Mouse (Mus musculus) CD8-positive naive resting alpha-beta T cell, adult 2 months (primary cell): ENCODE measurements around the gene Lrmda.

ENCODE experiments used
- DNase-seq, 2 experiments: peaks; one replicate each; pipeline ENCODE4 v3.0.0; 2022; ENCODE audit warnings: low read depth in 2 of 2, low spot score in 2 of 2

Lrmda gene

DNA sequence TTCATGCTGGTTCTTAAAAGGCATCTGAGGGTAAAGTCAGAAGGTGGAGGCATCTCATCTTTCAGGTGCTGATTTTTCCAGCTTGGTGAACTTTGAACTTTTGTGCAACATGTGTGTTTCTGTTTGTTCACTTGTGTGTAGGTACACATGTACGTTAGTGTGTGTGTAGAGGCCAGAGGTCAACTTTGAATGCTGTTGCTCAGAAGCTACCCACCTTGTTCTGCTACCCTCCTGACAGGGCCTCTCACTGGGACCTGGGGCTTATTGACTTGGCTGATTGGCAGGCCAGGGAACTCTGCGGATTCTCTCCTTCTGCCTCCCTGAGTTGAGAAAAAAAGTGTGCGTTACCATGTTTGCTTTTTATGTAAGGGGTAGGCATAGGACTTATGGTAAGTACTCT, 203.1 kb downstream of the Lrmda start:
- no peak for DNase-seq

DNA sequence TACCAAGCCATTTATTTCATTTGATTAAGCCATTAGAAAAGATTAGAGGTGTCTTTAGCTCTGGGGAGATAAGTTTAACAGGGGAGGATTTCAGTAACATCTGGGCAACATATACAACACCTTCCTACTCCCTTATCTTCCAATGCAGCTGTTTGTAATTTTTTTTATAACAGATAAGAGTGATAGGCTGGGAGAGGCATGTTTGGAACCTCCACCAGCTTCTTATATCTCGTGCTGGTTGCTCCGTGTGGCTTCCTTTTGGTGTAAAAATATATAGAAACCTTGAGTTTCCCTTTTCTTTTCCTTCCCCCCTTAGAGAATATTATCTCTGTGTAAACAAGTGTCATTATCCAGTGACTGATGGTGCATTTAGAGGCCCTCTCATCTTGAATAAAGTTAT, 206.7 kb downstream of the Lrmda start:
- no peak for DNase-seq

DNA sequence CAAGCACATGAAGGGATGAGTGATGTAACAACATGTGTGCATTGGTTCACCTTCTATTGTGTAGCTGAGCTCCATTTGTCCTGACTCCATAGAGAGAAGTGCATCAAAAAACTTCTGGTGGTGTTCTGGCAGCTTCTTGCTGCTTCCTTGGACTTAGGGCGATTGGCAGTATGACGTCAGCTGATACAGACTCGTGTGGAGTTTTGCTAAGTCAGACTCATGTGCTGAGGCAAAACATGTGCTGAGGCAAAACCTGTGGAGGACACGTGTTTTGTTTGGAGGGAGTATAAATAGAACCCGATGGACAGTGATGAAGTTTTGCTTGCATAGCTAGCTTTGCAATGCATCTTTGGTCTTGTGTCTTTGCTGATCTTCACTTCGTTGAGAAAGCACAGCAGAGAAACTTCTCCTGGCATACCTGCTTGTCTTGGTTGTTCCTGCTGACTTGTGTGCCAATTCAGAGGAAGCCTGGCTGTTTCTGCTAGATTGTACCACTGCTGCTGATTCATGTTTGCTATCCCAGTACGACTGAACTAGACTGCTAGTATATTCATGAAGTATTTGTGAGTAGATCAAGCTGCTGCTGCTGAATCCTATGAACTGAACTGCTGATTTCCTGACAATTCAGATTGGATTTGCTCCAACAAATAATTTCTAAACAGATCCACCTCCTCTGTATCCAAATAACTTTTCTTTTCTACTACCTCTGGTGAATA, 208.9 kb downstream of the Lrmda start:
- no peak for DNase-seq

DNA sequence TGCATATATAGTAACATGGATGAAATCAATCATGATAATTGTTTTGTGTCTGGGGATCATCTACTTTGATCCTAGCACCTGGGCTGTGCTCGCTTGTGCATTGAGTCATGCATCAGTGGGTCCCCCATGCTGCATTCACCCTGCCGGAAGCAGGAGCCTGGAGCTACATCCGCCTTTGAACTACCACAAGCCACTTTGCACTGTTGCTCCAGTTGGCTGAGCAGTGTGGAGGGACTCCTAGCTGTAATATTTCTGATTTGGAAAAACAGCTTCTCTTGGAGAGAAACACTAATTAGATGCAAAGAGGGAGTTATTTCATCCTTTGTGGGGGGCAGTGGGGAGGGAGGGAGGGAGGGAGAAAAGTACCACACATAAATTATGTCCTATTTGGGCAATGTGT, 220.8 kb downstream of the Lrmda start:
- DNase-seq: no peak

DNA sequence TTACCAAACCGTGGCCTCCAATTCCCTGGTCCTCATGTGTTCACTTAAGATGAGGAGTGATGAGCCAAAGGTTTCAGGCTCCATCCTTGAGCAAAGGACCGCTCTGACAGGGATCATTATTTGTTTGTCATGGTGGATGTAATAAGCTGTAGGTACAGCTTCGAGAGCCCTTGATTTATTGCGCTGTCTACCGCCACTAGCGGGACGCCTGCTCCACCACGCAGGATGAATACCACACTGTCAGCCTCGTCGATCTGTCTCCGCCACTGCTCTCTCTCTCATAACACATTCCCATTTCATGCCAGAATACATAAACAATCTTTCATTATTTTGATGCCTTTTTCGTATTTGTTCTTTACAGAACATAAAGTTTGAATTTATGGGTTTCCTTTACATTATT, 235.9 kb downstream of the Lrmda start:
- DNase-seq: no peak

DNA sequence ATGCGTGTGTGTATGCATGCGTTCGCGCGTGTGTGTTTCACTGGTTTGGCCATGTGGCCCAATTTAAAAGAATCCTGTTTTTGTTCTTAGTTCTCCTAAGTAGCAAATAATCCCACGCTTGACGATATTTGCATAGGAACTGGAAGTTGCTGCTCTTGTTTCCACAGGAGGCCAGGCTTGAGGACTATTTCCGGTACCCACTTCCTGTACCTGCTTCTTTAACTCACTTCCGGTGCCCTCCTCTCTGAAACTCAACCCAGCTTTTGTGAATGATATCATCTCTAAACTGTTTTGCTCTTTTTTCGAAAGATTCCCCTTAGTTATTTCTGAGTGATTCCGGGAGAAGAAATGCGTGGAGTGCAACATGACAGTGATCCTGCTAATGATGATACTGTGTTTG, 236.8 kb downstream of the Lrmda start:
- no peak for DNase-seq

DNA sequence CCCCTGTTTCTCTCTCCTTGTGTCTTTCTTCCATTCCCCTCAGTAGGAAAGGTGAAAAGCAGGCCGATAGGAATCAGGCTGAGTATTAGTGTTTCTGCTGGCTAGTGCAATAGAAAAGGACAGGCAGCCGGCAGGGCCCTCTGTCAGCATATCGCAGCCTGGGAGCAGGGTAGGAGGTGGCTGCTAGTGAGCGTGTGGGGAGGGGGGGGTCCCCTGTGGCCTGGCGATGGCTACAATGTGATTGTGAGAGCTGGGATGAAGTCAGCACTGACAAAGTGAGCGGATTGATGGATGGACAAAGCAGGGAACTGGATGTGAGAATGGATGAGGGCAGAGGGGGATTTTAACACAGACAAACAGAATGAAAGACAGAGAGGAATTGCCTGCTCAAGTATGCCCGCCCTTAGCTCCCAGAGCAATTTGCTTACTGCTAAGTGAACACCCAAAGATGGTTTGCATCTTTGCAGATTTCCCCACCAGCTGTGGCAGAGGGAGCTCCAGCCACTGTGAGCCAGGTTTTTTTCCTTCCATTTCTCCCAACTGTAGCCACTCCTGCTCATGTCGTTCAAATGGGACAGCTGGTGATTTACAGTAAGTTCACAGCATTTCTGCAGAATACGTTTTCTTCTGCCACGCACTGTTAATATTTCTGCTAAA, 240.0 kb downstream of the Lrmda start:
- no peak for DNase-seq

DNA sequence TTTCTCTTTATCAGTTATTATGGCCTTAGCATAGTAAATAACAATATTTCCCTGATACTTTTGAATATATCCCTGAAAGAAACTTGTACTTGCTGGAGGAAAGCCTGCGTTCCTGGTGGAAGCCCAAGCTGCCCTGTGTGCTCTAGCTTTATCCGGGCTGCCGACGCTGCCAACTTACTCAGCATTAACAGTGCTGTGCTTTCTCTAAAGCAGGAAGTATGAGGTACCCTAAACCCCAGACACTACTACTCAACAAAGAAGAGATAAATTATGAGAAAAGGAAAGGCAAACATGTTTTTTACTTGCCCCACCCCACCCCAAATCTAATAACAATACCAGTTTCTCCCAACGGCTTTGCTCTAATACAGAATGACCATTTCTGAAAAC, 240.5 kb downstream of the Lrmda start:
- DNase-seq: no peak

DNA sequence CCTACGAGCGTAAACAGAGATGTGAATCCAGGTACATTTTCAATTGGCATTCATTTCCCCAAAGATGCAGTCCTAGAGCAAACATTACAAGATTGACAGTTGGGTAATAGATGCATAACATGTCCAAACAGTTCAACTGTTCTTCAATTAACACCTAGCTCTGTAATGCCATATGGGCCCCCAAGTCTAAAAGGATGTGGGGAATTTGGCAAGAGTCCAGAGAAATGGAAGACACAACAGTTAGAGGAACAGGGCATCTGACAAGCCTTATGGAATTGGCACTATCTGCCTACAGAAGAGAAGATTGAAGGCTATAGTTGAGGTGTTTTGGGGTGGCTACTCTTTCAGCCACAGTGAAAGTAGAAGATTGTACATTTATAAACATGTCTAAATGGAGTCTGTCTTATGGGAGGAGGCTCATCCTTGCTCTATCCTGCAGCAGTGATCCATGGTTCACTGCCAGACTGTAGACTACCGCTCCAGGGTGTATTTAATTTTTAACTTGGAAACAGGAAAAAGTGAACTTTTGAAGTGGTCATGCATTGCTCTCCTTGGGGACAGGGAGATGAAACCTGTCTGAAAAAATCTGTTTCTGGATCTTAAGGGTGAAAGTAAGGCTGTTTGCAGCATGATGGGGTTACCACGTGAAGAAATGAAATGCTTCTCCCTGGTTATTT, 245.9 kb downstream of the Lrmda start:
- no peak for DNase-seq

DNA sequence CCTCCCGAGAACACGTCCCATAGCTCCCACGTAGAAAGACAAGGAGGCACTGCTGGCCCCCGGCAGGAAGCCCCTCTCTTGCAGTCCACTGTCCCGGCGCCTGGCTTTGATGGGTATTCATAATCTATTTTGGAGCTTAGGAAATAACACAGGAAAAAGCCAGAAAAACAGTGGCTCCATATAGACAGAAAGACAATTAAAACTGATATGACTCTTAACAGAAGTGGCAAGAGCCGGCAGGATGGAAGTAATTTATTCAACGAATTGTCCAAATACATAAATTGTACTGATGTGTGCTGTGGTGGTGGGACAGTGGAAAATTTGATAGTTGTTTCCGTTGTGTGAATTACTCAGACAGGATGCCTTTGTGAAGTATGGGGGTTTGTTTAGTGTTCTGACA, 250.3 kb downstream of the Lrmda start:
- DNase-seq: no peak

DNA sequence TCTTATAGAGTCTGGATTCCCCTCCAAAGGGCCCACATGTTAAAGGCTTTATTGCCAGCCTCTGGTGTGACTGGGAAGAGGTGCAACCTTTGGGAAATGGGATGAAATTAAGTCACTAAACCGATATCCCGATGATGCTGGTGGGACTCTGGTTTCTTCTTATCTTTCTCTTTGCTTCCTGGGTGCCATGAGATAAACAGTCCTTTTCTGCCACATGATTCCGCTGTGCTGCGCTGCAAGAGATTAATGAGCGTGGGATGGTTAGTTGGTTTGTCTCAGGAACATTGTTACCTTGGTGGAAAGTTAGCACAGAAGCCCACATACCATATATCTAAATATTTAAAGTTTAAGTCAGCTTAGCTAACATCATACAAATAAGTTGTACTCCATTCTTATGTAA, 258.5 kb downstream of the Lrmda start:
- DNase-seq: no peak

DNA sequence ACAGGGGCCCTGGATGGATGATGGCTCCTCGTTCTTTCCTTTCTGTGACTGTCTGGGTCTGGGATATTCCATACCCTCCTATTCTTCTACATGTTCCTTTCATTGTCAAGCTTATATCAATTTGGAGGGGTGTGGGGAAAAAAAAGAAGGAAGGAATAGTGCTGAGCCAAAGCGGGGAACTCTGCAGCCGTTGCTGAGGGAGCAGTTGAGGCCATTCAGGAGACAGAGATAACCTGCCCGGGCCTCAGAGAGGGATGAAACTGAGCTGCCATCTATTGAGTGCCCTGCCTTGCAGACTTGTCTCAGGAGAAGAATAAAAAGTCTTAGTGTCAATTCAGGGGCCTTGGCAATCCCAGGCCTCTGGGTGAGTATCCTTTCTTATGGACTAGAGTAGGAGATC, 260.1 kb downstream of the Lrmda start:
- DNase-seq: no peak

DNA sequence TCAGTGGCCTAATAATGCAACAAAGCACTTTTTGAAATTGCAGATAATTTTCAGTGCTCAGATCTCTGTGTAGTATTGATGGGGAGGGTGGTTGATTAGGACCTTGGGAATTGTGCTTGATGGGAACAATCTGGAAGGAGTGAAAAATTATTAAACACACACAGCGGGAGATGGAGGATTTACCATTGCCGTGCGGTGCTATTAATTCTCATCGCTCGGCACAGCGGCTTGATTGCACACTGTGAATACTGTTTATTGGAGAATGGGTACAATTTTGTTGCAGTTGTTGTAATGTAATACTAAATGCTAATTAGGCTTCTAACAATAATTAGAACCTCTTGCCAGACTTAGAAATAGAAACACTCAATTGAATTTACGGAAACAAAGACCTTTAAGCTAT, 262.1 kb downstream of the Lrmda start:
- DNase-seq: no peak

DNA sequence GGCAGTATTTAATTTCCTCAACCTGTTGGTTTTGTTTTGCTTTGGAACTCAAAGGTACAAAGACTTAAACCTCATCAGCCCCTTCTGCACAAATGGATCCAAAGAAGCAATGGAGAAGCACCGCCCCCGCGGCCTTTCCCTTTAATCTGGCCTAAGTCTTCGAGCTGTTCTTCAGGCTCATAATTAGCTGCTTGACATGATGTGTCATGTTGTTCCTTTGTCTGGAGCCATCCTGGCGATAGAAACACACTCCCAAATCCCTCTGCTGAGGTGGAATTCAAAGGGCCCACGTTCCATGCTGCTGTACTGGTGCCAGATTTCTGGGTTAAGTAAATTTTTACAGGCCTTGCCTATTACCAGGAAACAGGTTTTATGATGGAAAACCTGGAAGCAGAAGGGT, 263.3 kb downstream of the Lrmda start:
- DNase-seq: no peak

DNA sequence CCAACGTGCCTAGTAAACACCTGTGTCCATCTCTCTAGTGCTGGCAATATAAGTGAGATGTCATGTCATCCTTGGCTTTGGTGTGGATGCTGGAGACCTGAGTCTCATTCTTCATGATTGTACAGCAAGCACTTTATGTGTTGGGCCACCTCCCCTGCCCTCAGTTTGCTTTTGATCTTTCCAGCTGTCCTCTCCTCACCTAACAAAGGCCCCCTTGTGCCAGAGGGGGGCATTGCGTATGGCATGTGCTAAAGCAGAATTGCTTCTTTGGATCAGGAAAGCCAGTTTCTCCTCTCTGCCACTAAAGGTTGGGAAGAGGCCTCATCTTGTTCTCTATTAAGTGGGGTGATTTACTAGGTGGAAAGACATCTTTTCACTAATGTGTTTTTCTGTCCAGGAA, 264.2 kb downstream of the Lrmda start:
- DNase-seq: no peak

DNA sequence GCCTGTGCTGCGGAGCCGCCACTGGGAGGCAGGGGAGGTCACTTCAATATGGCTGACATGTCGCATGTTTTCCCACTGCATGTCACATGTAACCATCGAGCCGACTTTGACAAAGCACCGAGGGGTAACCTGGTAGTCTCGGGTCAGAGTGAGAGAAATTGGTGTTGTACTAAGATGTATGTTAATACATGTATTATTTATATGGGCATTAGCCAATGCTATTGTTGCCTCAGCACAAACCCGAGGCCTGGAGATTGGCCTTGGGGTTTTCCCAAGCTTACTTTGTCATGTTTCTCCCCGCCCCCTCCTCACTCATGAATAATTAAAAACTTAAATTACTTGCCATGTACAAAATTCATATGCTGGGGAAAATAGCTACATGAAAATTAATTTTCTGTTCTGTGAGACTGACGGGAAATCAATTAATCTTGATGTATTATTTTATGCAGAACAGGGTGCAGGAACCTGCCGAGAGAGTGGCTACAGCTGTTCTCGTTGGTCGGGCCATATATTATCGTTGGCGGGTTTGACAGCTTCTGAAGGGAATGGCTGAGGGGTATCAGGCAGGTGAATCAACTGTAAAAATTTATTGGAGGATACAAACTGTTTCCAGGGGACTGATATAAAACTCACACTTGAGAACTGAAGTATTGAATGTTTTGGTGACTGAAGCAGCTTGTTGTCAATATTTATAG, 265.5 kb downstream of the Lrmda start:
- no peak for DNase-seq

DNA sequence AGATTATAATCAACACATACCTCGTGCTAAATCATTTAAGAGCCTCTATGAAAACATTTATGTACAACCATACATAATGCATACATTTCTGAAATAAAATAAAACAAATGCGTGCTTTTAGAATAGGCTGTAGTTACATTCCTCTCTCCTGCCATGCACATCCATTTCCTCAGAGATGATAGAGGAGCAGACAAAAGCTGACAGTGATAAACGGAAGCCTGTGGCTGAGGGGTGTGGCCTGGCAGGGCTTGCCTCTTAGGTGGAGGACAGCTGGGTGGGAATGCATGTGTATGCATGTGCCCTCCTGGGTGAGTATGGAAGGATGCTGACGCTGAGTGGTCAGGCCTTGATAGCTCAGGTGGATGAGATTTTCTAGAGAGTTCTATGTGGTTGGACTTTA, 266.3 kb downstream of the Lrmda start:
- no peak for DNase-seq

DNA sequence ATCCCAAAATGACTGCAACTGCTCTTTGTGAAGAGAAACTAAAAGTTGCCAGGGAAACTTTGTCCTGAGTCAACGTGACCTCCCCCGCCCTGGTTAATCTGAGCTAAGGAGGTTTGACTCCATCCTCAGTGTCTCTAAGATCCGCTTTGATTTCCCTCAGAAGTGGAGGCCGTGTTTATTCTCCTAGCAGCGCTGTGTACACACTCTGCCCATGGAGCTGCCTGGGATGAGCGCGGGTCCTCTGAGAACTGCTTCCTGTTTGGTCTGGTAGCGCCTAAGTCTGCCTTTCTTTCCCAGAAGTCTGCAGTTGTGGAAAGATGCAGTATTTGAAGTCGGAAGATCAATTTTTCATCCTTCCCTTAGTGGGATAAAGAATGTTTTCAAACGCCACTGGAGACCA, 268.7 kb downstream of the Lrmda start:
- no peak for DNase-seq

DNA sequence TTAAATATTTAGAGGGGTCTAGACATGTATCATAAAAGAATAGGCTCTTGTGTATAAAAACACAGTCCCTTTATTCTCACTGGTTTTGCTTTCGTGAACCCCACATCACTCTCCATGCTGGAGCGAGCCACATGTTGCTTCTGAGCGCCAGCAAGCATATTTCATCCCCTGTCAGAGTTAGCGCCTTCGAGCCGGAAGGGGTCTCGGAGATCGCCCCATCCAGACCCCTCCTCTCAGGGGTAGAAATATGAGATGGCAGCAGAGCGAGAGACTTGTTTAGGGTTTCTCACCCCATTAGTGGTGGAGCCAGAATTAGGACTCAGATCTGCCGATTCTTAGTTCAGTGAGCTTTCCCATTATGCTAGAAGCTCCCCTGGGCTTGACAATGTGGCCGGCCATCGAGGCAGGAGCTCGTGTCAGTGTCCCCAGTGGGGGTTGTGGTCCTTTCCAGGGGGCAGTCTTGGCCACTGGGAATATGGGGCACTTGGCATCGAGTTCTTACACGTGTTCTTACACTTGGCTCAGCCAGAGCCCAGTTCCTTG, 269.9 kb downstream of the Lrmda start:
- no peak for DNase-seq

DNA sequence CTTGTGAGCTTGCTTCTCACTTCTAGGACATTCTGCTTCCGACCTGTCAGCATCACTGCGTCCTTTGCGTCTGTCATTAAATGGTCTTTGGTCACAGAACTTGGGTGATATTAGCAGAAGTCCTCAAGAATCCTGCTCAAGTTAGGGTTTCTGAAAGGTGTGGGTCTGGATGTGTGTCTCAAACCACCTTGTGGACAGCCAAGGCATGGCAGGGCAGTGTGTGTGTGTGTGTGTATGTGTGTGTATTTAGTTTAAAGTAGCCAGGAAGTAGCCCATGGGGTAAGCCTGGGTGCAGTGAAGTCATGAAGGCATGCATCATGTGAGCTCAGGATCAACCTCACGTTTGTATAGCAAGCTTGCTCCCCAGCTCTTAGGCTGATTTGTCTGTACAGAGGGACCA, 274.9 kb downstream of the Lrmda start:
- DNase-seq: no peak

DNA sequence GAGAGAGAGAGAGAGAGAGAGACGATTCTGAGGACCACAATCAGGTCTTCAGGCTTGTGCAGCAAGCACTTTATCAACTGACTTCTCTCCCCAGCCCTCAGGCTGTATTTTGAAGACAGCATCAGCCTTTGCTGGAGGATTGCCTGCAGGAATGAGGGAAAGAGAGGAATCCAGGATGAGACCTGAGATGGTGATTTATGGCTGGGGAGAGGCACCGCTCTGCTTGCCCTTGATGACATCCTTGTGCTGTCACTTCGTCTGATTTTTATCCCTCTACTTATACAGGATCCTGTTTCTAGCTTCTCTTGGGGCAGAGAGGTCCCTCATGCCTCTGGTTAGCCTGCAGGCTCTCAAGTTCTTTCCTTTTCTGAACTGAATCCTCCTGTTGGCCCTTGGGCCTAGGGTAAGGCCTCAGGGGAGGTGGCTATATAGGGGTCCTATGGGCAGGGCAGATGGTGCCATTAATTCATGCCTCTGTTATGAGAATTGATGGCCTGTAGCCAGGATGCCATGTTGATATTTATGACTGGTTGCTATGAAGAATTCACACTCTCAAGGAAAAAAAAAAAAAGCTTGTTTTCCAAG, 277.2 kb downstream of the Lrmda start:
- no peak for DNase-seq
